Mouse (Mus musculus) brain, embryonic 14.5 days (tissue): Measurements from ENCODE around the gene Tgfbi.

Experiments used
- CTCF ChIP-seq: fragments of 200-500 bp; IDR thresholded peaks from 2 replicates; pipeline ENCODE4 v1.5.1; 2012; ENCODE audit warnings: inconsistent platforms, mild to moderate bottlenecking, moderate library complexity, borderline replicate concordance; ENCODE audit not compliant: insufficient read depth, insufficient read length; ENCODE audit errors: extremely low read depth
- POLR2A ChIP-seq: fragments of 200-500 bp; IDR thresholded peaks from 2 replicates; pipeline ENCODE4 v1.6.1; 2012; ENCODE audit warnings: mild to moderate bottlenecking, inconsistent platforms, borderline replicate concordance; ENCODE audit not compliant: poor library complexity, insufficient read depth, insufficient read length, severe bottlenecking; ENCODE audit errors: extremely low read depth

- TF ChIP-seq CTCF (no peak), POLR2A (no peak)
These were observed 17.2 kb downstream of the Tgfbi start for GRCm38 (mm10) chr13:56626524-56626923.
